Mouse (Mus musculus) limb, embryonic 14.5 days (tissue): ENCODE results near the gene Lrfn2. TPM values are rescaled to one million over a fixed set of nuclear protein-coding genes. Genes with fewer than 3 reads are reported as not detected.

ENCODE experiments used
- ATAC-seq: fragments of 200-750 bp; cut with Nextera tagmentation; 2 replicates; pipeline ENCODE4 v1.8.0; 2017; ENCODE audit warnings: low read depth, moderate number of reproducible peaks, moderate TSS enrichment; ENCODE audit not compliant: low FRiP score
- DNase-seq: peaks from one replicate; pipeline ENCODE4 v3.0.0-alpha.2; 2015; ENCODE audit warnings: low spot score
- H3K27ac ChIP-seq: fragments of 300-500 bp; sonication (generic); replicated peaks from 2 replicates; pipeline ENCODE4 v1.5.1; 2014; ENCODE audit warnings: low read depth, mild to moderate bottlenecking, low read length, moderate library complexity, mixed read lengths
- H3K27me3 ChIP-seq: fragments of 300-500 bp; sonication (generic); 2 replicates; pipeline ENCODE4 v1.6.1; 2014; ENCODE audit warnings: low read length, mixed read lengths; ENCODE audit not compliant: control insufficient read depth, insufficient read depth
- H3K36me3 ChIP-seq: fragments of 300-500 bp; sonication (generic); 2 replicates; pipeline ENCODE4 v1.6.1; 2014; ENCODE audit warnings: mild to moderate bottlenecking, low read length, moderate library complexity, mixed read lengths; ENCODE audit not compliant: control insufficient read depth, insufficient read depth
- H3K4me1 ChIP-seq: fragments of 300-500 bp; sonication (generic); 2 replicates; pipeline ENCODE4 v1.6.1; 2014; ENCODE audit warnings: antibody characterized with exemption, low read length, mixed read lengths; ENCODE audit not compliant: control insufficient read depth, insufficient read depth
- H3K4me2 ChIP-seq: fragments of 300-500 bp; sonication (generic); replicated peaks from 2 replicates; pipeline ENCODE4 v1.6.1; 2014; ENCODE audit warnings: low read depth, mild to moderate bottlenecking, low read length, moderate library complexity; ENCODE audit not compliant: severe bottlenecking
- H3K4me3 ChIP-seq: fragments of 300-500 bp; sonication (generic); replicated peaks from 2 replicates; pipeline ENCODE4 v1.5.1; 2014; ENCODE audit warnings: low read length
- H3K9ac ChIP-seq: fragments of 300-500 bp; sonication (generic); 2 replicates; pipeline ENCODE4 v1.6.1; 2014; ENCODE audit warnings: mild to moderate bottlenecking, low read depth, low read length, moderate library complexity; ENCODE audit not compliant: severe bottlenecking
- H3K9me3 ChIP-seq: fragments of 300-500 bp; sonication (generic); 2 replicates; pipeline ENCODE4 v1.6.1; 2016; ENCODE audit warnings: low read length; ENCODE audit not compliant: control insufficient read depth
- POLR2A ChIP-seq: fragments of 200-500 bp; IDR thresholded peaks from 2 replicates; pipeline ENCODE4 v1.8.0; 2012; ENCODE audit warnings: inconsistent platforms, mild to moderate bottlenecking, moderate library complexity, borderline replicate concordance; ENCODE audit not compliant: insufficient read depth, insufficient read length; ENCODE audit errors: extremely low read depth
- WGBS: fragments of 180-500 bp; shearing (Covaris S2); extraction: QIAGEN DNeasy Blood & Tissue Kit; methylation state at CpG from one replicate; pipeline ENCODE4 v1.1.7; 2014; 5-methylcytosine and 5-hydroxymethylcytosine counted together
- polyA plus RNA-seq, 2 experiments: library from polyadenylated mRNA; depleted of rRNA in 1 of 2; stranded (reverse) in 1 of 2; unstranded in 1 of 2; fragments of >200 nt; fragmentation: Nextera tagmentation in 1 of 2; extraction: Ambion mirVana in 1 of 2; gene quantifications; 2 replicates each; pipeline versions ENCODE4 v1.2.1 to v1.2.3; 2012 to 2014

Gene Lrfn2
- polyA plus RNA-seq (2012; rRNA removed): 1.4 and 1.6 TPM in 2 replicates
- 0.96 and 1.4 TPM in 2 replicates for polyA plus RNA-seq (2014; fragmentation: Nextera tagmentation; extraction: Ambion mirVana)

GRCm38 (mm10) chr17:48931621-48932405, at the start of gene Lrfn2:
TSS of gene Lrfn2 (plus strand) at chr17:48932379.
- Histone ChIP-seq H3K9ac (peak within 1 kb of the TSS; percentile 72), H3K4me3 (peak within 1 kb of the TSS; percentile 54), H3K4me2 (peak within 1 kb of the TSS; percentile 83), H3K27me3 (peaks cover 21% of the 10 kb centered on the region), H3K4me1 (0 out of 2 replicates have a peak, but pooled peaks cover 3% of the 10 kb centered on the region), H3K36me3 (no peaks in the 10 kb centered on the region), H3K27ac (no peak within 1 kb of the TSS), H3K9me3 (no peaks in the 10 kb centered on the region)
- under 1% methylated on average over 51 of the region's 56 CpGs for WGBS
- DNase-seq (peak; percentile 84), ATAC-seq (peak; percentile 94)
- no peak for TF ChIP-seq POLR2A

GRCm38 (mm10) chr17:48887472-48888385, 44.5 kb upstream of the Lrfn2 start:
- no peak for ATAC-seq
- Histone ChIP-seq H3K9ac (no peak overlapping the region), H3K27ac (no peak overlapping the region), H3K4me2 (no peak overlapping the region), H3K36me3 (no peaks in the 10 kb centered on the region), H3K4me1 (no peaks in the 10 kb centered on the region), H3K9me3 (no peaks in the 10 kb centered on the region), H3K4me3 (no peak overlapping the region), H3K27me3 (no peaks in the 10 kb centered on the region)
- 59% methylated on average over 8 of the region's 8 CpGs for WGBS
- no peak for DNase-seq
- TF ChIP-seq POLR2A: no peak

GRCm38 (mm10) chr17:48905286-48906040, 26.7 kb upstream of the Lrfn2 start:
- 46% methylated on average over 4 of the region's 4 CpGs for WGBS
- DNase-seq: no peak

GRCm38 (mm10) chr17:48913437-48913836, 18.7 kb upstream of the Lrfn2 start:
- no peaks in the 10 kb centered on the region for H3K9me3 ChIP-seq
- H3K27ac ChIP-seq: no peak overlapping the region
- no peaks in the 10 kb centered on the region for H3K27me3 ChIP-seq
- H3K4me2 ChIP-seq: no peak overlapping the region
- WGBS: 37% methylated on average over 6 of the region's 6 CpGs
- no peak overlapping the region for H3K4me3 ChIP-seq
- no peaks in the 10 kb centered on the region for H3K36me3 ChIP-seq
- H3K9ac ChIP-seq: no peak overlapping the region
- DNase-seq (peak; percentile 31), ATAC-seq (no peak)
- TF ChIP-seq POLR2A: no peak
- H3K4me1 ChIP-seq: no peaks in the 10 kb centered on the region

More at GRCm38 (mm10) chr17:48905286-48906040, 26.7 kb upstream of the Lrfn2 start:
- Histone ChIP-seq H3K4me3 (no peak overlapping the region), H3K4me2 (no peak overlapping the region), H3K27me3 (no peaks in the 10 kb centered on the region), H3K9me3 (no peaks in the 10 kb centered on the region), H3K4me1 (no peaks in the 10 kb centered on the region), H3K9ac (no peak overlapping the region), H3K27ac (no peak overlapping the region), H3K36me3 (no peaks in the 10 kb centered on the region)
- TF ChIP-seq POLR2A: no peak
- ATAC-seq: no peak
